ENCODE assay signal across 16 mouse cellular contexts in the genomic region with DNA sequence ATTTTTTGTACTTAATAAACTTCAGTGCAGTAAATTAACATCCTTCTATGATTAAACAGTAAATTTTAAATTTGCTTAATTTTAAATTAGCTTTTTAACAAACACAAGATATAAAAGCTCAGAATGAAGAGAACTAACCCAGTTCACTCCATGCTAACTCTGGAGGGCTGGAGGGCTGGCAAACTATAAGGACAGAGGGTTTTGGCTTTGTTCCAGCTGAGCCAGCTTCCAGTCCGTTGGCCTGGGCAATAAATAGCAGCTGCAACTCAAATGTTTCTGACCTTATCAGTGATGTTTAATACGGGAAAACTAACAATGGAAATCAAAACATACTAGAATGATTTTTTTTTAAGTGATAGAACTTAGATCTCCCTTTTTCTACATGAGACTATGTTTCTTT.
DNase-seq lines count a peak whose midpoint lies in the region; ATAC-seq and TF ChIP-seq lines count a peak whose summit lies in the region.
"Had no signal": no experiment of that assay in that cellular context is flagged by ENCODE, and none has a peak within 500 bp of the region (broad histone marks: within the 10 kb centered on the region; RNA-seq: fewer than 3 reads in every experiment).

No protein-coding gene starts in this region.

- H3K36me3 ChIP-seq in hindbrain, embryonic 14.5 days (replicated peaks; ENCODE audit: control insufficient read depth, insufficient read depth): no peaks in the 10 kb centered on the region
- no peaks in the 10 kb centered on the region for H3K36me3 ChIP-seq in hindbrain, embryonic 13.5 days
- no peaks in the 10 kb centered on the region for H3K36me3 ChIP-seq in midbrain, postnatal 0 days (ENCODE audit: insufficient read depth, low read length)
- no peaks in the 10 kb centered on the region for H3K36me3 ChIP-seq in midbrain, embryonic 10.5 days
- no peaks in the 10 kb centered on the region for H3K36me3 ChIP-seq in intestine, postnatal 0 days (ENCODE audit: control insufficient read depth, insufficient read depth)
- H3K36me3 ChIP-seq: embryonic facial prominence, embryonic 15.5 days; forebrain, embryonic 15.5 days; G1E had no signal

- H3K9ac ChIP-seq in hindbrain, embryonic 14.5 days: no peak overlapping the region
- H3K9ac ChIP-seq in hindbrain, embryonic 13.5 days: no peak overlapping the region
- H3K9ac ChIP-seq in midbrain, postnatal 0 days (replicated peaks; ENCODE audit: low read length, poor library complexity, severe bottlenecking): no peak overlapping the region
- H3K9ac ChIP-seq in intestine, postnatal 0 days (ENCODE audit: low read depth, low read length): no peak overlapping the region
- H3K9ac ChIP-seq: embryonic facial prominence, embryonic 15.5 days; forebrain, embryonic 15.5 days had no signal

- peak; percentile 61 to 66 for DNase-seq in cerebellum, postnatal 14 days
- no peak for DNase-seq in cerebellum, adult 9-10 months
- peak; percentile 47 for DNase-seq in hindbrain, embryonic 14.5 days (ENCODE audit: low spot score)
- DNase-seq in midbrain, postnatal 0 days (ENCODE audit: low spot score): peak; percentile 69
- no peak for DNase-seq in midbrain, embryonic 10.5 days (ENCODE audit: low spot score)
- peak; percentile 34 for DNase-seq in skeletal muscle tissue, adult 2 months (ENCODE audit: low read depth, low spot score)
- DNase-seq: cerebellum, adult 8-10 months; kidney, postnatal 36 days; layer of hippocampus, postnatal 36 days; thymus, postnatal 25 days had no signal

- no peak overlapping the region for H3K4me3 ChIP-seq in hindbrain, embryonic 14.5 days (replicated peaks; ENCODE audit: low read length)
- no peak overlapping the region for H3K4me3 ChIP-seq in hindbrain, embryonic 13.5 days
- H3K4me3 ChIP-seq in midbrain, postnatal 0 days (ENCODE audit: low read depth, low read length): no peak overlapping the region
- H3K4me3 ChIP-seq in midbrain, embryonic 10.5 days: no peak overlapping the region
- H3K4me3 ChIP-seq in intestine, postnatal 0 days (ENCODE audit: low read depth, low read length): no peak overlapping the region
- H3K4me3 ChIP-seq: embryonic facial prominence, embryonic 15.5 days; forebrain, embryonic 15.5 days had no signal

- no peak overlapping the region for H3K27ac ChIP-seq in hindbrain, embryonic 14.5 days
- H3K27ac ChIP-seq in hindbrain, embryonic 13.5 days: no peak overlapping the region
- no peak overlapping the region for H3K27ac ChIP-seq in midbrain, postnatal 0 days (ENCODE audit: low read depth, low read length)
- H3K27ac ChIP-seq in midbrain, embryonic 10.5 days (replicated peaks): no peak overlapping the region
- no peak overlapping the region for H3K27ac ChIP-seq in intestine, postnatal 0 days (ENCODE audit: low read depth, low read length)
- H3K27ac ChIP-seq: embryonic facial prominence, embryonic 15.5 days; forebrain, embryonic 15.5 days had no signal

- H3K27me3 ChIP-seq in hindbrain, embryonic 14.5 days (ENCODE audit: control insufficient read depth, insufficient read depth, low read length): no peaks in the 10 kb centered on the region
- H3K27me3 ChIP-seq in hindbrain, embryonic 13.5 days: no peaks in the 10 kb centered on the region
- H3K27me3 ChIP-seq in midbrain, postnatal 0 days (ENCODE audit: insufficient read depth, low read length): no peaks in the 10 kb centered on the region
- H3K27me3 ChIP-seq in midbrain, embryonic 10.5 days (ENCODE audit: low read depth, poor library complexity, severe bottlenecking): no peaks in the 10 kb centered on the region
- no peaks in the 10 kb centered on the region for H3K27me3 ChIP-seq in intestine, postnatal 0 days (replicated peaks; ENCODE audit: control insufficient read depth, insufficient read depth, low read length)
- H3K27me3 ChIP-seq: embryonic facial prominence, embryonic 15.5 days; forebrain, embryonic 15.5 days had no signal

- H3K4me2 ChIP-seq in hindbrain, embryonic 14.5 days (replicated peaks): no peak overlapping the region
- H3K4me2 ChIP-seq in hindbrain, embryonic 13.5 days: no peak overlapping the region
- H3K4me2 ChIP-seq in midbrain, postnatal 0 days (ENCODE audit: low read depth, low read length, poor library complexity, severe bottlenecking): no peak overlapping the region
- no peak overlapping the region for H3K4me2 ChIP-seq in intestine, postnatal 0 days (replicated peaks; ENCODE audit: low read depth)
- H3K4me2 ChIP-seq: embryonic facial prominence, embryonic 15.5 days; forebrain, embryonic 15.5 days had no signal

- no peaks in the 10 kb centered on the region for H3K9me3 ChIP-seq in hindbrain, embryonic 14.5 days (ENCODE audit: control insufficient read depth, low read length)
- H3K9me3 ChIP-seq in hindbrain, embryonic 13.5 days: no peaks in the 10 kb centered on the region
- no peaks in the 10 kb centered on the region for H3K9me3 ChIP-seq in midbrain, postnatal 0 days (ENCODE audit: low read length)
- no peaks in the 10 kb centered on the region for H3K9me3 ChIP-seq in midbrain, embryonic 10.5 days (replicated peaks)
- H3K9me3 ChIP-seq in intestine, postnatal 0 days (ENCODE audit: control insufficient read depth): no peaks in the 10 kb centered on the region
- H3K9me3 ChIP-seq: embryonic facial prominence, embryonic 15.5 days; forebrain, embryonic 15.5 days; G1E had no signal

- no peaks in the 10 kb centered on the region for H3K4me1 ChIP-seq in hindbrain, embryonic 14.5 days (replicated peaks; ENCODE audit: control insufficient read depth, insufficient read depth, low read length)
- no peaks in the 10 kb centered on the region for H3K4me1 ChIP-seq in hindbrain, embryonic 13.5 days (replicated peaks)
- H3K4me1 ChIP-seq in midbrain, postnatal 0 days (ENCODE audit: insufficient read depth, low read length): no peaks in the 10 kb centered on the region
- H3K4me1 ChIP-seq in midbrain, embryonic 10.5 days: peaks cover 3% of the 10 kb centered on the region; the same call in 1 of the 2 replicates
- H3K4me1 ChIP-seq in intestine, postnatal 0 days (replicated peaks; ENCODE audit: control insufficient read depth, insufficient read depth, low read length): no peaks in the 10 kb centered on the region
- H3K4me1 ChIP-seq: embryonic facial prominence, embryonic 15.5 days; forebrain, embryonic 15.5 days had no signal

- 31% methylated on average over 2 of the region's 2 CpGs for WGBS in hindbrain, embryonic 14.5 days
- WGBS in hindbrain, embryonic 13.5 days: 30% methylated on average over 2 of the region's 2 CpGs
- 16% methylated on average over 2 of the region's 2 CpGs for WGBS in midbrain, postnatal 0 days
- 58% methylated on average over 2 of the region's 2 CpGs for WGBS in midbrain, embryonic 10.5 days
- WGBS in intestine, postnatal 0 days: 4% methylated on average over 2 of the region's 2 CpGs

- no peak for TF ChIP-seq CTCF in midbrain, postnatal 0 days (IDR thresholded peaks at IDR 0.05)
- no peak for TF ChIP-seq CTCF in intestine, postnatal 0 days (IDR thresholded peaks at IDR 0.05; ENCODE audit: low read depth)

- ATAC-seq in hindbrain, embryonic 14.5 days (ENCODE audit: low FRiP score): no peak; the same call in 1 of the 2 replicates
- ATAC-seq in hindbrain, embryonic 13.5 days (ENCODE audit: low FRiP score): no peak
- ATAC-seq in midbrain, postnatal 0 days (ENCODE audit: low FRiP score): no peak
- ATAC-seq in intestine, postnatal 0 days: no peak
- ATAC-seq: forebrain, embryonic 15.5 days; inflammation-experienced regulatory T-cells, adult 6 months had no signal

Comparison
In these comparisons a context has a peak if more than half of its experiments do, and no peak if none do; other contexts are left out.
1. DNase-seq: peak in cerebellum, postnatal 14 days (2 of 2), hindbrain, embryonic 14.5 days (single experiment), midbrain, postnatal 0 days (single experiment) and skeletal muscle tissue, adult 2 months (single experiment); none in cerebellum, adult 9-10 months (single experiment) and midbrain, embryonic 10.5 days (single experiment).